Mouse (Mus musculus) MEL (cell line): ENCODE data around the gene Pet100. TPM values are rescaled to one million over a fixed set of nuclear protein-coding genes. Genes with fewer than 3 reads are reported as not detected.

Experiments
- DNase-seq: peaks from one replicate; pipeline ENCODE4 v3.0.0; 2011; ENCODE audit warnings: low read depth, low spot score
- H3K27ac ChIP-seq: 2 replicates; pipeline ENCODE4 v1.5.1; 2012; ENCODE audit warnings: low read depth, mild to moderate bottlenecking, control low read depth, low read length, moderate library complexity; ENCODE audit not compliant: control insufficient read depth
- H3K27me3 ChIP-seq, 2 experiments: fragments of 150-350 bp in 1 of 2; sonication (generic) in 1 of 2; 2 replicates each; pipeline ENCODE4 v1.6.1; 2012; ENCODE audit warnings: low read length in 2 of 2, mild to moderate bottlenecking in 2 of 2, improper control_type of control experiment in 1 of 2, moderate library complexity in 1 of 2; ENCODE audit not compliant: insufficient read depth in 2 of 2, control insufficient read depth in 1 of 2
- H3K36me3 ChIP-seq, 2 experiments: 2 replicates each; pipeline ENCODE4 v1.6.1; 2012 to 2014; ENCODE audit warnings: low read length in 2 of 2, improper control_type of control experiment in 1 of 2, inconsistent platforms in 1 of 2, mild to moderate bottlenecking in 1 of 2; ENCODE audit not compliant: insufficient read depth in 2 of 2, control insufficient read depth in 1 of 2
- H3K4me1 ChIP-seq, 2 experiments: fragments of 150-350 bp in 1 of 2; sonication (generic) in 1 of 2; 2 replicates each; pipeline ENCODE4 v1.6.1; 2012; ENCODE audit warnings: low read length in 2 of 2, improper control_type of control experiment in 1 of 2, mild to moderate bottlenecking in 1 of 2; ENCODE audit not compliant: insufficient read depth in 2 of 2, control insufficient read depth in 1 of 2
- H3K4me3 ChIP-seq, 2 experiments: fragments of 150-350 bp in 1 of 2; sonication (generic) in 1 of 2; 2 replicates each; pipeline ENCODE4 v1.5.1; 2012; ENCODE audit warnings: low read depth in 2 of 2, low read length in 2 of 2, mild to moderate bottlenecking in 2 of 2, moderate library complexity in 2 of 2, control low read depth in 1 of 2, improper control_type of control experiment in 1 of 2; ENCODE audit not compliant: control insufficient read depth in 1 of 2, insufficient read depth in 1 of 2
- H3K79me2 ChIP-seq: 2 replicates; pipeline ENCODE4 v1.6.1; 2012; ENCODE audit warnings: mild to moderate bottlenecking, low read length, moderate library complexity; ENCODE audit not compliant: control insufficient read depth, poor library complexity, insufficient read depth
- H3K9ac ChIP-seq: 2 replicates; pipeline ENCODE4 v1.6.1; 2012; ENCODE audit warnings: low read depth, mild to moderate bottlenecking, control low read depth, low read length, moderate library complexity; ENCODE audit not compliant: control insufficient read depth, poor library complexity, severe bottlenecking
- H3K9me3 ChIP-seq: fragments of 150-350 bp; sonication (generic); replicated peaks from 2 replicates; pipeline ENCODE4 v1.6.1; 2012; ENCODE audit warnings: mild to moderate bottlenecking, low read length, improper control_type of control experiment, moderate library complexity; ENCODE audit not compliant: insufficient read depth
- ELF1 ChIP-seq: IDR thresholded peaks from 2 replicates; pipeline ENCODE4 v1.6.1; 2014; ENCODE audit warnings: low read depth, mild to moderate bottlenecking, inconsistent platforms, low read length, improper control_type of control experiment, moderate library complexity
- ETS1 ChIP-seq: IDR thresholded peaks from 2 replicates; pipeline ENCODE4 v1.6.1; 2012; ENCODE audit warnings: low read depth, mild to moderate bottlenecking, inconsistent platforms, low read length, improper control_type of control experiment, moderate library complexity
- GABPA ChIP-seq: IDR thresholded peaks from 2 replicates; pipeline ENCODE4 v1.6.1; 2012; ENCODE audit warnings: low read depth, mild to moderate bottlenecking, inconsistent platforms, low read length, improper control_type of control experiment, moderate library complexity
- GATA1 ChIP-seq: IDR thresholded peaks from 2 replicates; pipeline ENCODE4 v1.6.1; 2011; ENCODE audit warnings: low read depth, low read length, improper control_type of control experiment
- HCFC1 ChIP-seq: IDR thresholded peaks from 2 replicates; pipeline ENCODE4 v1.6.1; 2012; ENCODE audit warnings: low read depth, mild to moderate bottlenecking, inconsistent platforms, low read length, improper control_type of control experiment, moderate library complexity
- JUND ChIP-seq: IDR thresholded peaks from 2 replicates; pipeline ENCODE4 v1.6.1; 2011; ENCODE audit warnings: low read depth, mild to moderate bottlenecking, improper control_type of control experiment, low read length
- MAFK ChIP-seq: IDR thresholded peaks from 2 replicates; pipeline ENCODE4 v1.6.1; 2011; ENCODE audit warnings: low read depth, mild to moderate bottlenecking, low read length, improper control_type of control experiment, borderline replicate concordance
- MAX ChIP-seq: IDR thresholded peaks from 2 replicates; pipeline ENCODE4 v1.6.1; 2011; ENCODE audit warnings: low read length, improper control_type of control experiment
- MXI1 ChIP-seq: IDR thresholded peaks from 2 replicates; pipeline ENCODE4 v1.6.1; 2011; ENCODE audit warnings: mild to moderate bottlenecking, low read depth, low read length, improper control_type of control experiment
- NRF1 ChIP-seq: IDR thresholded peaks from 2 replicates; pipeline ENCODE4 v1.6.1; 2014; ENCODE audit warnings: low read depth, mild to moderate bottlenecking, inconsistent platforms, low read length, improper control_type of control experiment, moderate library complexity; ENCODE audit not compliant: poor library complexity, insufficient read depth, severe bottlenecking
- POLR2AphosphoS2 ChIP-seq: IDR thresholded peaks from 2 replicates; pipeline ENCODE4 v1.6.1; 2011; ENCODE audit warnings: low read length, improper control_type of control experiment
- POLR2AphosphoS5 ChIP-seq: IDR thresholded peaks from 2 replicates; pipeline ENCODE4 v1.6.1; 2012; ENCODE audit warnings: low read depth, borderline replicate concordance, mild to moderate bottlenecking, inconsistent platforms, low read length, moderate library complexity, mixed read lengths
- RAD21 ChIP-seq: IDR thresholded peaks from 2 replicates; pipeline ENCODE4 v1.6.1; 2011; ENCODE audit warnings: mild to moderate bottlenecking, low read depth, low read length, improper control_type of control experiment
- TBP ChIP-seq: IDR thresholded peaks from 2 replicates; pipeline ENCODE4 v1.8.0; 2011; ENCODE audit warnings: low read depth, low read length, improper control_type of control experiment
- USF1 ChIP-seq: IDR thresholded peaks from 2 replicates; pipeline ENCODE4 v1.6.1; 2014; ENCODE audit warnings: low read depth, mild to moderate bottlenecking, inconsistent platforms, low read length, improper control_type of control experiment, moderate library complexity
- ZC3H11A ChIP-seq: IDR thresholded peaks from 2 replicates; pipeline ENCODE4 v1.6.1; 2012; ENCODE audit warnings: low read depth, mild to moderate bottlenecking, inconsistent platforms, low read length, improper control_type of control experiment
- ZMIZ1 ChIP-seq: IDR thresholded peaks from 2 replicates; pipeline ENCODE4 v1.6.1; 2012; ENCODE audit warnings: low read depth, mild to moderate bottlenecking, inconsistent platforms, low read length, improper control_type of control experiment, moderate library complexity
- polyA plus RNA-seq, 2 experiments: library from polyadenylated mRNA; stranded (reverse) in 1 of 2; unstranded in 1 of 2; fragments of >175 nt in 1 of 2; fragments of >200 nt in 1 of 2; gene quantifications; 2 replicates each; pipeline versions ENCODE4 v1.2.1 to v1.2.4; 2012; ENCODE audit warnings: low replicate concordance in 2 of 2, low read depth in 1 of 2; ENCODE audit not compliant: insufficient read length in 2 of 2, insufficient read depth in 1 of 2, missing spikeins in 1 of 2
- total RNA-seq: library from RNA; depleted of rRNA; stranded (reverse); fragments of 300-350 nt; gene quantifications from 2 replicates; pipeline ENCODE4 v1.2.3, GENCODE M21; 2012

Gene Pet100
- total and polyA plus RNA-seq, 3 experiments, result 58.7 to 64.2 TPM; not detected in 1

DNA sequence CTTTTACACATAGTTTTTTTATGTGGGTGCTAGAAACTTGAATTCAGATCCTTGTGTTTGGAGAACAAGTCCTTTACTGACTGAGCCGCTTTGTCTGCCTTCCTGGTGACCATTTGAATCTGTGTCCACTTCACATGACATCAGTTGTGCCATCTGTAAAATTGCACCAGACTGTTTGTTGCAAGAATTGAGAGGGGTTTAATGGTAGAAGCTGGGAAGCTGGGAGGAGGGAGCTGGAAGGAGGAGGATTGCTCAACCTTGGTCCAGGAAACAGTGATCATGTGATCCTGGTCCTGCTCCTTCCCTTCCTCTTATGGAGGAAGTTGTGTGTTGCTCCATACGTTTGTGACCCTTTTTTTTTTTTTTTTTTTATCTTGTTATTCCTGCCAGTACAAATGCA, 26.9 kb downstream of the Pet100 start:
- H3K27me3 ChIP-seq, result no peaks in the 10 kb centered on the region
- no peak overlapping the region for H3K27ac ChIP-seq
- H3K9me3 ChIP-seq, result no peaks in the 10 kb centered on the region
- DNase-seq, result no peak
- no peaks in the 10 kb centered on the region for H3K79me2 ChIP-seq
- H3K9ac ChIP-seq, result no peak overlapping the region
- TF ChIP-seq USF1 (peak; percentile 35; the same call in 1 of the 2 replicates), POLR2AphosphoS2 (no peak)
- H3K36me3 ChIP-seq, result no peaks in the 10 kb centered on the region
- no peak overlapping the region for H3K4me3 ChIP-seq
- 0 out of 4 replicates have a peak, but pooled peaks cover 0 to 9% of the 10 kb centered on the region in 2 experiments for H3K4me1 ChIP-seq

DNA sequence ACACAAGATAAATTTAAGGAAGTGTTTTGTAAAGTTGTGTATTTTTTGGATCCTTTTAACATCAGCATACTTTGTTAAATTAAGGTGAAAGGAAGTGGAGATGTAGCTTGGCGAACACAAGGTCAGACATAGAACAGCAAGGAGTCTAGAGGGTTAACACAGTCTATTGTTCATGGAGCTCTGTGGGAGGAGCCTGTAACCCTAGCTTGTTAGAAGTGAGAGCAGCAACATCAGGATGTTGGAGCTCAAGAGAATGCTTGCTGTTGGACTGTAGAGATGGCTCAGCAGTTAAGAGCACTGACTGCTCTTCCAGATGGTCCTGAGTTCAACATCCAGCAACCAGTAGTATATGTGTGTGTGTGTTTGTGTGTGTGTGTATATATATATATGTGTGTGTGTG, 27.6 kb downstream of the Pet100 start:
- H3K4me3 ChIP-seq, result no peak overlapping the region
- 0 out of 4 replicates have a peak, but pooled peaks cover 0 to 9% of the 10 kb centered on the region in 2 experiments for H3K4me1 ChIP-seq
- no peak overlapping the region for H3K27ac ChIP-seq
- TF ChIP-seq NRF1 (no peak), ELF1 (no peak), USF1 (no peak), RAD21 (no peak), MAX (no peak), ETS1 (no peak), POLR2AphosphoS2 (no peak), GATA1 (no peak), TBP (no peak), POLR2AphosphoS5 (no peak), HCFC1 (no peak), ZC3H11A (no peak), MAFK (no peak), GABPA (no peak), JUND (no peak), ZMIZ1 (no peak), MXI1 (no peak)
- TF ChIP-seq, all 39 proteins: peak for 0
- no peaks in the 10 kb centered on the region for H3K9me3 ChIP-seq
- H3K27me3 ChIP-seq, result no peaks in the 10 kb centered on the region
- peak; percentile 23 for DNase-seq
- H3K79me2 ChIP-seq, result no peaks in the 10 kb centered on the region
- H3K9ac ChIP-seq, result no peak overlapping the region
- H3K36me3 ChIP-seq, result no peaks in the 10 kb centered on the region
